Mouse (Mus musculus) C2C12 (cell line): ENCODE measurements around the gene Hmg20a. TPM values are rescaled to one million over a fixed set of nuclear protein-coding genes. Genes with fewer than 3 reads are reported as not detected.

ENCODE experiments used
- H3K27me3 ChIP-seq: one replicate; pipeline ENCODE4 v1.6.1; 2011; ENCODE audit not compliant: control insufficient read depth, insufficient read depth, insufficient read length
- H3K36me3 ChIP-seq: one replicate; pipeline ENCODE4 v1.6.1; 2011; ENCODE audit not compliant: control insufficient read depth, insufficient read depth
- H3K4me3 ChIP-seq: one replicate; pipeline ENCODE4 v1.5.1; 2011; ENCODE audit warnings: mild to moderate bottlenecking, control low read depth; ENCODE audit not compliant: poor library complexity, insufficient read depth, severe bottlenecking
- H3K79me2 ChIP-seq: one replicate; pipeline ENCODE4 v1.6.1; 2011; ENCODE audit not compliant: control insufficient read depth, insufficient read depth
- H3K79me3 ChIP-seq: one replicate; pipeline ENCODE4 v1.6.1; 2011; ENCODE audit warnings: low read depth, control low read depth
- H3ac ChIP-seq: one replicate; pipeline ENCODE3; 2011; ENCODE audit warnings: low read depth; ENCODE audit not compliant: control insufficient read depth, insufficient read length
- CEBPB ChIP-seq: IDR thresholded peaks from one replicate; pipeline ENCODE4 v1.6.1; 2011; ENCODE audit warnings: low read depth, mild to moderate bottlenecking, control low read depth, moderate library complexity
- CTCF ChIP-seq: IDR thresholded peaks from one replicate; pipeline ENCODE4 v1.5.1; 2011; ENCODE audit not compliant: control insufficient read depth, insufficient read depth, insufficient read length
- FOSL1 ChIP-seq: IDR thresholded peaks from one replicate; pipeline ENCODE4 v1.8.0; 2011; ENCODE audit warnings: mild to moderate bottlenecking, low read length; ENCODE audit not compliant: poor library complexity, insufficient read depth, severe bottlenecking
- MAX ChIP-seq: IDR thresholded peaks from one replicate; pipeline ENCODE4 v1.6.1; 2011; ENCODE audit warnings: mild to moderate bottlenecking, control low read depth
- MYOD1 ChIP-seq: IDR thresholded peaks from one replicate; pipeline ENCODE4 v1.6.1; 2011; ENCODE audit warnings: low read depth; ENCODE audit not compliant: control insufficient read depth, insufficient read length
- MYOG ChIP-seq: IDR thresholded peaks from one replicate; pipeline ENCODE4 v1.6.1; 2011; ENCODE audit not compliant: control insufficient read depth, insufficient read length; ENCODE audit errors: extremely low read depth
- USF1 ChIP-seq: IDR thresholded peaks from one replicate; pipeline ENCODE4 v1.6.1; 2011; ENCODE audit warnings: low read depth, mild to moderate bottlenecking, control low read depth, moderate library complexity
- polyA plus RNA-seq: library from polyadenylated mRNA; unstranded; fragments of >200 nt; fragmentation: generic; extraction: Trizol; gene quantifications from one replicate; pipeline ENCODE4 v1.2.1, GENCODE M21; 2012; ENCODE audit warnings: missing spikeins

Hmg20a gene
- polyA plus RNA-seq, 1 experiment: 9.7 TPM

GRCm38 (mm10) chr9:56506931-56507681 is 88.7 kb downstream of the Hmg20a start:
- no peaks in the 10 kb centered on the region for H3K36me3 ChIP-seq
- H3K4me3 ChIP-seq: peak overlapping the region; percentile 37
- no peaks in the 10 kb centered on the region for H3K79me2 ChIP-seq
- H3ac ChIP-seq: peak overlapping the region; percentile 87
- TF ChIP-seq FOSL1: no peak
- no peak for TF ChIP-seq CEBPB
- TF ChIP-seq MAX: no peak
- TF ChIP-seq MYOG: no peak
- TF ChIP-seq CTCF: no peak
- TF ChIP-seq USF1: no peak
- TF ChIP-seq MYOD1: no peak
- no peaks in the 10 kb centered on the region for H3K27me3 ChIP-seq
- no peaks in the 10 kb centered on the region for H3K79me3 ChIP-seq

GRCm38 (mm10) chr9:56507682-56508061 is 89.3 kb downstream of the Hmg20a start:
- H3ac ChIP-seq: no peak overlapping the region
- no peak for TF ChIP-seq CTCF
- TF ChIP-seq USF1: no peak
- TF ChIP-seq FOSL1: no peak
- no peak for TF ChIP-seq MYOG
- TF ChIP-seq CEBPB: no peak
- TF ChIP-seq MAX: no peak
- no peak for TF ChIP-seq MYOD1
- H3K79me3 ChIP-seq: no peaks in the 10 kb centered on the region
- no peaks in the 10 kb centered on the region for H3K36me3 ChIP-seq
- H3K4me3 ChIP-seq: no peak overlapping the region
- no peaks in the 10 kb centered on the region for H3K27me3 ChIP-seq
- H3K79me2 ChIP-seq: no peaks in the 10 kb centered on the region

DNA sequence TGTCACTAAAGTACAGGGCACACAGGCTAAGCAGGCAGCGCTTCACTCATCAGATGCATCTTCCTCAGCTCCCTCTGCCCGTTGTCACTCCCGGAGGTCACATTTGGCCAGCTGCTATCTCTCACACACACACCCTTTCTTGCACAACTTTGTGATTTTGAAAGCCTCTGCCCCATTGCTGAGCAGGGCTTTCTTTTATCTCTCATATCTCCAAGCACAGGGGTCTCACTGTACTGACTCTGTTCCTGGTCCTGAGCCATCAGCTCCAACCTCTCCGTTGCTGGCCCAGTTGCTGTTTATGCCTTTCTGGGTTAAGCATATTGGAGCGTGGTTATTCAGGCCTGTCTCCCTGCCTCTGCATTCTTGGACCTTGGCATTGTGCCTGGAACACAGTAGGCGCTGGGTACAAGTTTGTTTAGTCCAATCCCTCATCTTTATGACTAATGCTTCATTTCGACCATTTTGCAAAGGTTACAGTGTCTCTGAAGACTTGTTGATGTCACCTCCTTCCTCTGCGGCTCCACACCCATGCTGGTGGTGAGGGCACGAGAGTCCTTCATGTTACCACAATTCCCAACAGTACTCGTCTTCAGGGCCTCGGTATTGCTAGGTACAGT is 90.5 kb downstream of the Hmg20a start:
- Histone ChIP-seq H3K4me3 (no peak overlapping the region), H3K36me3 (no peaks in the 10 kb centered on the region), H3K79me2 (no peaks in the 10 kb centered on the region), H3K27me3 (no peaks in the 10 kb centered on the region), H3K79me3 (no peaks in the 10 kb centered on the region), H3ac (peak overlapping the region; percentile 50)
- TF ChIP-seq MAX (peak; percentile 58), MYOD1 (no peak), CEBPB (peak; percentile 81)

GRCm38 (mm10) chr9:56510281-56510680 is 91.9 kb downstream of the Hmg20a start:
- Histone ChIP-seq H3K4me3 (no peak overlapping the region), H3K36me3 (no peaks in the 10 kb centered on the region), H3K79me2 (no peaks in the 10 kb centered on the region), H3ac (no peak overlapping the region), H3K27me3 (no peaks in the 10 kb centered on the region), H3K79me3 (no peaks in the 10 kb centered on the region)
- TF ChIP-seq CEBPB: no peak
- TF ChIP-seq MYOD1: no peak
- TF ChIP-seq MAX: no peak
- no peak for TF ChIP-seq MYOG
- TF ChIP-seq USF1: no peak
- TF ChIP-seq FOSL1: no peak
- no peak for TF ChIP-seq CTCF

- Histone ChIP-seq H3K36me3 (no peaks in the 10 kb centered on the region), H3ac (no peak overlapping the region), H3K27me3 (no peaks in the 10 kb centered on the region), H3K79me2 (no peaks in the 10 kb centered on the region), H3K79me3 (no peaks in the 10 kb centered on the region), H3K4me3 (no peak overlapping the region)
- TF ChIP-seq USF1: no peak
- TF ChIP-seq CEBPB: no peak
- TF ChIP-seq MYOG: no peak
- TF ChIP-seq FOSL1: no peak
- no peak for TF ChIP-seq MAX
- no peak for TF ChIP-seq CTCF
- no peak for TF ChIP-seq MYOD1
These were observed 94.1 kb downstream of the Hmg20a start for GRCm38 (mm10) chr9:56512486-56512885.
